Mouse (Mus musculus) brain, embryonic 14.5 days (tissue): ENCODE data around the gene Lrrc1. TPM values are rescaled to one million over a fixed set of nuclear protein-coding genes. Genes with fewer than 3 reads are reported as not detected.
A peak's percentile ranks its signal among the peaks of the same experiment; 100 is the strongest.
"Not testable (repeated sequence)": the region's sequence is repeated elsewhere in the genome, so short reads cannot be mapped to it uniquely, and the experiment has no call there.

Experiments used
- DNase-seq: peaks from one replicate; pipeline ENCODE4 v3.0.0-alpha.2; 2011; ENCODE audit warnings: low read depth
- CTCF ChIP-seq: fragments of 200-500 bp; IDR thresholded peaks from 2 replicates; pipeline ENCODE4 v1.5.1; 2012; ENCODE audit warnings: inconsistent platforms, mild to moderate bottlenecking, moderate library complexity, borderline replicate concordance; ENCODE audit not compliant: insufficient read depth, insufficient read length; ENCODE audit errors: extremely low read depth
- POLR2A ChIP-seq: fragments of 200-500 bp; IDR thresholded peaks from 2 replicates; pipeline ENCODE4 v1.6.1; 2012; ENCODE audit warnings: mild to moderate bottlenecking, inconsistent platforms, borderline replicate concordance; ENCODE audit not compliant: poor library complexity, insufficient read depth, insufficient read length, severe bottlenecking; ENCODE audit errors: extremely low read depth
- polyA plus RNA-seq: library from polyadenylated mRNA; depleted of rRNA; stranded (reverse); fragments of >200 nt; gene quantifications from 2 replicates; pipeline ENCODE4 v1.2.3, GENCODE M21; 2012; rRNA removed

Lrrc1 gene
- polyA plus RNA-seq, result 17.8 and 20.1 TPM in 2 replicates

GRCm38 (mm10) chr9:77544354-77545067 lies at the start of gene Lrrc1:
Gene Lrrc1 (minus strand): TSS chr9:77544870.
- DNase-seq, result peak; percentile 95
- TF ChIP-seq POLR2A (peak; percentile 83), CTCF (no peak)

DNA sequence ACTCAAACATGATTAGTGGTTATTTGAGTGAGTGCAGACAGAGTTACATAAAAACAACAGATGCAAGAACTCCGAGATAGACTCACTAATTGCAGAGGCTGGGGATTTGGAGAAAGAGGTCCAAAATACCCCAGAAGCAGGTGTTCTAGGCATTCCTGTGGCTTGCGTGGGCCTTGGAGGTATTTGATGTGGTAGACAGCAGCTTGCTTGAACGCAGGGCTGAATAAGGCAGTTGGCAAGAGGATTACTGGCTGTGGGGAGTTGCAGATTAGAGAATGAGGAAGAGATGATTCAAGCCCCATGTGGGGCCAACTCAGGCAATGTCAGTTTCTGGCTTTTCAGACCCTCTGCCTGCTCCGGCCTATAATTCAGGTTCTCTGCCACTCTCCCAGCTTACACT lies 47.8 kb upstream of the Lrrc1 start:
- DNase-seq, result peak; percentile 17
- TF ChIP-seq POLR2A (no peak), CTCF (no peak)

GRCm38 (mm10) chr9:77589496-77589895 lies 44.8 kb upstream of the Lrrc1 start:
- DNase-seq, result peak; percentile 79
- no peak for TF ChIP-seq POLR2A
- TF ChIP-seq CTCF, result no peak

- no peak for TF ChIP-seq CTCF
- TF ChIP-seq POLR2A, result no peak
- DNase-seq, result no peak
Observed at GRCm38 (mm10) chr9:77587616-77588015, 42.9 kb upstream of the Lrrc1 start.

DNA sequence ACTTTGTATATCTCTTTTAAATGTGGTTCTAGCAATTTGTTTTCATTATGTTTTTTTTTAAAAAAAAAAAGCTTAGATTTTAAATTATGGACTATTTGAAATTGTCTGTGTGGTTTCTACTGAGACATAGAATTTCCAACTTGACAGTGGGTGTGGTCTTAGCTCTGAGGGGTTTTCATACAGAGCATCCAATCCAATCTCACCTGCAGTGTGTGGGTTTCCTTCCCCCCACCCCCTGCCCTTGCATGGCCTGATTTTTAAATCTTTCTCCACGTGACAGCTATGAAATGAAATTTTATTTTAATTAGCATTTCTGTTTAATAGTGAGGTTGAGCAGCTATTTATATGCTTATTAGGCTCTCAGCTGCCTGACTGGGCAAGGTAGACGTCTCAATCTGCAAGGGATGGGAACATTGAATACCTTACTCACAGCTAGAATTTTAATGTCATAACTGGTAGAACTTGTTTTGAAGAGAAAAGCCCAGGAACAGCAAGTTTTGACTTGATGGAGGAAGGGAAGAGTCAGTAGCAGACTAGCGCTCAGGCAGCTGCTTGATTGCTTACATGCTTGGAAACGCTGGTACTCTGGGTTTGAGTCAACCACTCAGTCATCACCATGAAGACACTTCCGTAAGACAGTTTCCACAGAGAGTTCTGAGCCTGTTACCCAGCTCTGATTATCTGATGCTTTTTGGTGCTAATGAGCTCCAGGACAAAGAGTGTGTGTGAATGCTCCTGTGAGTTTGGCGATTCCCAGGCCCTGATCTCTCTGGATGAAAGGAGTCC lies 42.3 kb upstream of the Lrrc1 start:
- TF ChIP-seq POLR2A, result no peak
- no peak for TF ChIP-seq CTCF
- peak; percentile 66 for DNase-seq

DNA sequence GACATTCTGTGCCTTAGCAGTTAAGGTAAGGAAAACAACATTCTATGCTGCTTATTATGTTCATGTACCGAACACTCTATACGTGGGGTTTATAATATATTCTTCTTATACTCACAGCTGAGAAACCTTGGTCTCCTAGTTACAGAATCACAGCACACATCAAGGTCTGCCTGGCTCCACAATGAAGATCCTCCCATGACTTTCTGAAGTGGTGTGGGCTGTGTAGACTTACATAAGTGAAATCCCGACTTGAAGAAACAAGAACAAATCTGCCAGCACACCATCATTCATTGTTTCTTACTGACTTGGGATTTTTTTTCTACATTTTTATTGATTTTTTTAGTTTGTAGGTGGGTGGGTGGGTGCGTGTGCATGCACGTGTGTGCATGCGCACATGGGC lies 40.1 kb upstream of the Lrrc1 start:
- TF ChIP-seq CTCF, result no peak
- no peak for TF ChIP-seq POLR2A

GRCm38 (mm10) chr9:77583302-77583701 lies 38.6 kb upstream of the Lrrc1 start:
- DNase-seq, result no peak
- TF ChIP-seq CTCF (no peak), POLR2A (no peak)

More for the DNA sequence above, 40.1 kb upstream of the Lrrc1 start:
- DNase-seq, result no peak

- DNase-seq, result no peak
- TF ChIP-seq CTCF, result peak; percentile 3; the same call in 1 of the 2 replicates
- TF ChIP-seq POLR2A, result no peak
Observed at GRCm38 (mm10) chr9:77579827-77580226, 35.2 kb upstream of the Lrrc1 start.

DNA sequence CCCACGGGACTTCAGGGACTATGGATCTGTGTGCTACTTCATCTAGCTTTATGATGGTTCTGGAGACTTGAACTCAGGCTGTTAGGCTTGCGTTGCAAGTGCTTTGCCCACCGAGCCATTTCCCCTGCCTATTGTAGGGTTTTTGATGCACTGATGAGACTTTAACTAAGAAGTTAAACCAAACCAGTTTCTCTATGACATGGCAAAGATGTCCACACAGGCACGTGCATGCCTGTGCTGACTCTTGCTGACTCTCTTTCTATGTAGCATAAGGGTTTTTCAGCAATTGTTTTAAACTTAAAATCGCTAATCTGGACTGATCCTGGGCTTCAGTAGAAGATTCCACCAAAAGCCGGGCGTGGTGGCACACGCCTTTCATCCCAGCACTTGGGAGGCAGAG lies 33.3 kb upstream of the Lrrc1 start:
- no peak for DNase-seq
- TF ChIP-seq POLR2A (no peak), CTCF (no peak)

- DNase-seq, result no peak
- no peak for TF ChIP-seq POLR2A
Observed at GRCm38 (mm10) chr9:77577409-77577808, 32.7 kb upstream of the Lrrc1 start.

GRCm38 (mm10) chr9:77576320-77576719 lies 31.6 kb upstream of the Lrrc1 start:
- no peak for DNase-seq
- TF ChIP-seq CTCF (no peak), POLR2A (no peak)

- DNase-seq, result not testable (repeated sequence)
Observed at GRCm38 (mm10) chr9:77574996-77575395, 30.3 kb upstream of the Lrrc1 start.
